Mouse (Mus musculus) heart, postnatal 14 days (tissue): ENCODE data around the gene Zmynd8. TPM values are rescaled to one million over a fixed set of nuclear protein-coding genes. Genes with fewer than 3 reads are reported as not detected.

Experiments
- microRNA-seq, 2 experiments: library from miRNA; unstranded; fragments of <30 nt; microRNA quantifications; one replicate each; pipeline ENCODE4 v1.2.0; 2021 to 2022
- total RNA-seq, 2 experiments: library from RNA; stranded (reverse); gene quantifications; 2 replicates each; pipeline ENCODE4 v1.2.3; 2021

Zmynd8 gene
- total RNA-seq, 2 experiments from 2014 or later, result 52.0 to 52.5 TPM

Small RNA genes lying within 50 kb of the gene (microRNA-seq; reads per million reads assigned to microRNA genes)
- gene Gm22692, result 0 reads per million in 2 experiments

Other genes with a start within 250 kb of the Zmynd8 start
- gene Ncoa3, start 93.6 kb upstream of the Zmynd8 start, total RNA-seq, result 10 to 100 TPM; 28.7 to 31.5 TPM